Comparison of ENCODE assay signal across 8 mouse cellular contexts in genomic region chr2:146221929-146222278, GRCm38 (mm10). TPM values are rescaled to one million over a fixed set of nuclear protein-coding genes. Genes with fewer than 3 reads are reported as not detected.
DNase-seq lines count a peak whose midpoint lies in the region; ATAC-seq and TF ChIP-seq lines count a peak whose summit lies in the region.

No protein-coding gene starts in this region.

- H3K4me1 ChIP-seq in kidney, embryonic 15.5 days, result peaks cover 54% of the 10 kb centered on the region
- peaks cover 11% of the 10 kb centered on the region; the same call in 1 of the 2 replicates for H3K4me1 ChIP-seq in hindbrain, postnatal 0 days (ENCODE audit: insufficient read depth, low read length)
- peaks cover 22% of the 10 kb centered on the region for H3K4me1 ChIP-seq in liver, embryonic 15.5 days (replicated peaks)
- H3K4me1 ChIP-seq in stomach, embryonic 14.5 days (ENCODE audit: control insufficient read depth, insufficient read depth, low read length), result peaks cover 27% of the 10 kb centered on the region; the same call in 1 of the 2 replicates

- peaks cover 96% of the 10 kb centered on the region for H3K27me3 ChIP-seq in kidney, embryonic 15.5 days
- peaks cover 19% of the 10 kb centered on the region for H3K27me3 ChIP-seq in hindbrain, postnatal 0 days (ENCODE audit: insufficient read depth, low read length)
- H3K27me3 ChIP-seq in liver, embryonic 15.5 days, result peaks cover 98% of the 10 kb centered on the region
- H3K27me3 ChIP-seq in stomach, embryonic 14.5 days (ENCODE audit: control insufficient read depth, insufficient read depth, low read length), result peaks cover 76% of the 10 kb centered on the region

- peak; percentile 44 for ATAC-seq in kidney, embryonic 15.5 days (replicated peaks; ENCODE audit: low FRiP score)
- peak; percentile 78 for ATAC-seq in hindbrain, postnatal 0 days
- no peak for ATAC-seq in liver, embryonic 15.5 days (ENCODE audit: insufficient read depth)
- ATAC-seq in stomach, embryonic 14.5 days (ENCODE audit: insufficient number of reproducible peaks, insufficient read depth, low FRiP score, low read depth), result peak; percentile 51

- no peak for TF ChIP-seq CTCF in hindbrain, postnatal 0 days (IDR thresholded peaks at IDR 0.05; ENCODE audit: low read depth)

- 0% methylated on average over 32 of the region's 44 CpGs for WGBS in kidney, embryonic 15.5 days
- under 1% methylated on average over 32 of the region's 44 CpGs for WGBS in hindbrain, postnatal 0 days
- WGBS in liver, embryonic 15.5 days (ENCODE audit: insufficient replicate concordance), result under 1% methylated on average over 43 of the region's 44 CpGs
- 0% methylated on average over 35 of the region's 44 CpGs for WGBS in stomach, embryonic 14.5 days

- DNase-seq in kidney, adult 9 months, result no peak
- peak; percentile 62 for DNase-seq in Muller cell, postnatal 12 days (ENCODE audit: inconsistent ontology term)
- DNase-seq in embryo, embryonic 9.5 days (ENCODE audit: extremely low spot score), result peak; percentile 73
- DNase-seq in hindbrain, postnatal 0 days (ENCODE audit: low spot score), result peak; percentile 90
- DNase-seq in T-cell, adult 2 months (ENCODE audit: low spot score), result no peak

- no peaks in the 10 kb centered on the region for H3K36me3 ChIP-seq in kidney, embryonic 15.5 days
- H3K36me3 ChIP-seq in hindbrain, postnatal 0 days (ENCODE audit: insufficient read depth, low read length), result no peaks in the 10 kb centered on the region
- no peaks in the 10 kb centered on the region for H3K36me3 ChIP-seq in liver, embryonic 15.5 days (replicated peaks)
- no peaks in the 10 kb centered on the region for H3K36me3 ChIP-seq in stomach, embryonic 14.5 days (ENCODE audit: control insufficient read depth, insufficient read depth, low read length)

- H3K9ac ChIP-seq in kidney, embryonic 15.5 days, result no peak overlapping the region
- peak overlapping the region; percentile 80 for H3K9ac ChIP-seq in hindbrain, postnatal 0 days (replicated peaks; ENCODE audit: low read length)
- no peak overlapping the region for H3K9ac ChIP-seq in liver, embryonic 15.5 days
- 0 out of 2 replicates have a peak overlapping the region, but pooled peaks have one; percentile 33 for H3K9ac ChIP-seq in stomach, embryonic 14.5 days (replicated peaks; ENCODE audit: low read depth, low read length)

- no peaks in the 10 kb centered on the region for H3K9me3 ChIP-seq in kidney, embryonic 15.5 days (replicated peaks)
- H3K9me3 ChIP-seq in hindbrain, postnatal 0 days (ENCODE audit: low read length), result no peaks in the 10 kb centered on the region
- H3K9me3 ChIP-seq in liver, embryonic 15.5 days (replicated peaks), result no peaks in the 10 kb centered on the region
- no peaks in the 10 kb centered on the region for H3K9me3 ChIP-seq in stomach, embryonic 14.5 days (ENCODE audit: control insufficient read depth, low read depth, low read length)

- H3K4me3 ChIP-seq in kidney, embryonic 15.5 days (replicated peaks), result peak overlapping the region; percentile 55
- peak overlapping the region; percentile 75 for H3K4me3 ChIP-seq in hindbrain, postnatal 0 days (ENCODE audit: low read length)
- H3K4me3 ChIP-seq in liver, embryonic 15.5 days (replicated peaks), result peak overlapping the region; percentile 45
- H3K4me3 ChIP-seq in stomach, embryonic 14.5 days (ENCODE audit: low read depth, low read length), result peak overlapping the region; percentile 43

- no peak overlapping the region for H3K27ac ChIP-seq in kidney, embryonic 15.5 days
- H3K27ac ChIP-seq in hindbrain, postnatal 0 days, result peak overlapping the region; percentile 88
- H3K27ac ChIP-seq in liver, embryonic 15.5 days (replicated peaks), result no peak overlapping the region
- H3K27ac ChIP-seq in stomach, embryonic 14.5 days (ENCODE audit: low read length), result no peak overlapping the region

- peak overlapping the region; percentile 98 for H3K4me2 ChIP-seq in kidney, embryonic 15.5 days
- peak overlapping the region; percentile 76 for H3K4me2 ChIP-seq in hindbrain, postnatal 0 days (ENCODE audit: low read depth, low read length)
- H3K4me2 ChIP-seq in liver, embryonic 15.5 days, result peak overlapping the region; percentile 67
- H3K4me2 ChIP-seq in stomach, embryonic 14.5 days (replicated peaks; ENCODE audit: low read depth, low read length), result peak overlapping the region; percentile 96

RNA-seq across cellular contexts. Expression of gene Insm1, which starts 0.2 kb away (rescaled TPM):
- polyA plus RNA-seq in kidney, embryonic 15.5 days (2015; fragmentation: Nextera tagmentation; extraction: Ambion mirVana), result 0.05 and 0.16 TPM in 2 replicates
- total RNA-seq in hindbrain, postnatal 0 days (2014; rRNA removed), result 42.7 and 44.0 TPM in 2 replicates
- 4.2 and 4.4 TPM in 2 replicates for polyA plus RNA-seq in hindbrain, postnatal 0 days (2015; fragmentation: Nextera tagmentation; extraction: Ambion mirVana)
- polyA plus RNA-seq in liver, embryonic 15.5 days (2015; fragmentation: Nextera tagmentation; extraction: Ambion mirVana), result not detected in 2 replicates
- 1.1 and 1.3 TPM in 2 replicates for polyA plus RNA-seq in stomach, embryonic 14.5 days (2014; fragmentation: Nextera tagmentation; extraction: Ambion mirVana)

Comparison
In these comparisons a context has a peak if more than half of its experiments do, and no peak if none do; other contexts are left out.
1. H3K9ac ChIP-seq: peak in hindbrain, postnatal 0 days (single experiment) and stomach, embryonic 14.5 days (single experiment); none in kidney, embryonic 15.5 days (single experiment) and liver, embryonic 15.5 days (single experiment).
2. DNase-seq: peak in Muller cell, postnatal 12 days (single experiment), embryo, embryonic 9.5 days (single experiment) and hindbrain, postnatal 0 days (single experiment); none in kidney, adult 9 months (single experiment) and T-cell, adult 2 months (single experiment).
3. Peak in every context shown above with its lines, with median percentiles within 50 percentile points of each other: H3K4me2 ChIP-seq and H3K4me3 ChIP-seq.